Mouse (Mus musculus) kidney, postnatal 14 days (tissue): ENCODE results near the gene Vps35l.
A peak's percentile ranks its signal among the peaks of the same experiment; 100 is the strongest.

Source experiments
- DNase-seq: peaks from one replicate; pipeline ENCODE4 v3.0.0; 2022; ENCODE audit warnings: mixed read lengths

Gene Vps35l

GRCm38 (mm10) chr7:118824451-118824850 is 84.4 kb downstream of the Vps35l start:
- no peak for DNase-seq

- no peak for DNase-seq
Observed at GRCm38 (mm10) chr7:118827975-118828416, 88.0 kb downstream of the Vps35l start.

DNA sequence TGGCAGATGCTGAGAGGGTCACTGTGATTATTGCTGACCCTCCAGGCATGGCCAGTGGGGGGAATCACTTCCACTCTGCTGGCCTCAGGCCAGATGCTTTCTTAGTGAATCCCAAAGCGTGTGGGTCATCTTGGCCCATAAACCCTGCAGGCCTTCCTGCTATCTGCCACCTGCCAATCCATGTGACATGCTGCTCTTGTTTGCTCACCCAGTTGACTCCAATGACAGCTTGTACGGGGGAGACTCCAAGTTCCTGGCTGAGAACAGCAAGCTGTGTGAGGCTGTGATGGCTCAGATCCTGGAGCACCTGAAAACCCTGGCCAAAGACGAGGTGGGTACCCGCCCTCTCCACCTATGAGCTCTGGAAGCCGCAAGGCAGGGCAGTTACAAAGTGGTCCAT is 97.9 kb downstream of the Vps35l start:
- no peak for DNase-seq

GRCm38 (mm10) chr7:118841030-118841745 is 101.2 kb downstream of the Vps35l start:
- DNase-seq, result no peak

- no peak for DNase-seq
Observed at GRCm38 (mm10) chr7:118841796-118842195, 101.8 kb downstream of the Vps35l start.

- no peak for DNase-seq
Observed at GRCm38 (mm10) chr7:118842938-118843337, 102.9 kb downstream of the Vps35l start.

DNA sequence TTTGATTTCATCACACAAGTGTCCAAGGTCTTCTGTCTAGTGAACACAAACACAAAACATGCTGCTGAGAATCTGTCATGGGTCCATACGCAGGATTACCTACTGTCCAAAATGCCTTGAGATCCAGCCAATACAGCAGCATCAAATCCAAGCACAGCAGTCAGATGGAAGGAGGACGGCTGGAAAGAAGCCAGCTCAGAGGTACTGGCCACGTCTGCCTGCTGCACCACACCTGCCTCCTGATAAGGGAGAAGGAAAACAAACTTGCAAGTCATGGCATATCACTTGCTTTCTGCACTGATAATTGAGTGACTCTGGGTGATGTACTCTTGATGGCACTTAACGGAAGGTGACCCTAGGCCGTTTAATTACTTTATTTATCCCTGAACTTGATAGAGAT is 105.1 kb downstream of the Vps35l start:
- no peak for DNase-seq

GRCm38 (mm10) chr7:118846329-118846728 is 106.3 kb downstream of the Vps35l start:
- no peak for DNase-seq

GRCm38 (mm10) chr7:118848796-118849195 is 108.8 kb downstream of the Vps35l start:
- peak; percentile 78 for DNase-seq

DNA sequence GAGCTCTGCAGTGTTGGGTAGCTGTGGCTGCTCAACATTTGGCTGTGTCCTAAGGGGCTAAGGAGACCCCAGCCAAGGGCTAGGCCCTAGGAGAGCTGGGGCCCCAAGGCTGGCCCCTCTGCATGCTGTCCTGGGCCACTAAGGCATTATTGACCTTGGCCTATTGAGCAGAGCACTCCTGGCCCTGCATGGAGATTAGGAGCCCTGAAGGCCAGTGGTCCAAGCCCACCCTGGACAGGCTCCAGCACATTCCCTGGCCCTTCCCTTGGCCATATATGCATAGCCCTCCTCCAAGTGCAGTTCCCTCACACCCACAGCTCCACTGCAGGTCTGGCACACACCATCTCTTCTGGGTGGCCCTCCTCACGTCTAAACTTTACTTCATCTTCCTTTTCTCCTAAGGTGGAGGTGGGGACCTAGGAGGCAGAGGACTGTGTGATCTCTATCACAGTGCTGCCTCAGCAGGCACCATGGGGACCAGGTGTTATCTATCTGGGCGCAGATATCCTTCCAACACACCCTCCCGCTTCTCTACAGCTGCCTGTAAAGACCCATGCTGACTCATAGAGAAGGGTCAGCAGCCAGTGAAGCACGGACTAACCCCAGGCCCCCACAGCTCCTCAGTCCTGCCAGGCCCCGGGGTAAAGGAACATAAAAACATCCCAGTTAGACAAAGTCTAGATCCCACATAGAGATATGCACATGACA is 109.7 kb downstream of the Vps35l start:
- DNase-seq, result no peak

DNA sequence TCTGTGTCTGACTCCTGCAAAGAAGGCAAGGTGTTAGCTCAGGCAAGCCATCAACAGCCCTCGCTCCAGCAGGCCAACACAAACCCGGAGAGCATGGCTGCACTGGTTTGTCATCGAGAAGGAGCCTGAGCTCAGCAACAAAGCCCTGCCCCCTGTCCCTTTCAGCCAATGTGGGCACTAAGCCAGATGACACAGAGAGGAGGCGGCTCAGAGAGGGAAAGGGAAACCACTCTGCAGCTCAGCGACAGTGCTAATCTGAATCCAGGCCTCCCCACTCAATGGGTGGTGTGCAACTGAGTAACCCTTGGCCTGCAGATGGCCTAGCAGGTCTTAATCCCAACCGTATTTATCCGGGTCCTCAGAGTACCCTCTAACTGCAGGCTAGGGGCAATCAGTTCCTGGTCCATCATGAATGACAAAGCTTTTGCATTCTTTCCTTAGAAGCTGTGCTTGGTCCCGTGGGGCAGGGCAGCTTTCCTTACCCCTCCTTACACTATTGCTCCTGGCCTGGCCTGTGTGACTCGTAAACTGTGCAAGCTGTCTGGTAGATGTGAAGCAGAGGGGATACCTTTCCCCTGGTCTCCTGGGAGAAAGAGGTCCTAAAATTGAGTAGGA is 110.8 kb downstream of the Vps35l start:
- no peak for DNase-seq

DNA sequence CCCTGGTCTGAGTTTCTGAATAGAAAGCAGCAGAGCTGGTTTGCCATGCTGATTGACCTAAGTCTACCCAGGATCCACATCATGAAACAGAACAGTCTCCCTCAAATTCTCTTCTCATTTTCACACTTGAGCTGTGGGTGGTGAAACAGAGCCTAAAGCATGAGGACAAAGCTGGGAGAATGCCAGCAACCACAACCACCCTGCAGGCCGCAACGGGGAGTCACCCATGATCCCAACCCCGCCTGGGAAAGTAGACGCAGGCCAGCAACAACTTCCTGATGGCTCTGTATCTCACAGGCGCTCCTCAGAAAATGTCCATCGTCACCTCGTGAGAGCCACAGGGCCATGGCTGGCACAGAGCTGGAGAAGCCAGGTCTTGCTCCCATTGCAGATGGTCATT is 111.5 kb downstream of the Vps35l start:
- no peak for DNase-seq

DNA sequence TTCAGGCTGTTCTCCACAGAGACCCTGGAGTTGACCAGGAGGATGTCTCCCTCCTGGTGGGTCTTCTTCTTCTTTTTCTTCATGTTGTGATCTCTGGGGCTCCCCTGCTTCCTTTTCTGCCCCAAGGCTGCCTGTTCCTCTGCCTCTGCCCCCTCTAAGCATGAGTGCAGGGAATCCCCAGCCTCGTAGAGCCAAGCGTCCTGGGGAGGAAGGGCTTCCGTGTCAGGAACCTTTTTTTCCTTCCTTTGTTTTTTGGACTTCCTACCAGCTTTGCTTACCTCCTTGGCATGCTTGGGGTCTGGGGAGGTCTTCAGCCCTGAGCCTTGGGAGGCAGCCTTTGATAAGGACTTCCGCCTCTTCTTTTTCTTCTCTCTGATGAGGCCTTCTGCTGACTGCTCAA is 112.6 kb downstream of the Vps35l start:
- no peak for DNase-seq

DNA sequence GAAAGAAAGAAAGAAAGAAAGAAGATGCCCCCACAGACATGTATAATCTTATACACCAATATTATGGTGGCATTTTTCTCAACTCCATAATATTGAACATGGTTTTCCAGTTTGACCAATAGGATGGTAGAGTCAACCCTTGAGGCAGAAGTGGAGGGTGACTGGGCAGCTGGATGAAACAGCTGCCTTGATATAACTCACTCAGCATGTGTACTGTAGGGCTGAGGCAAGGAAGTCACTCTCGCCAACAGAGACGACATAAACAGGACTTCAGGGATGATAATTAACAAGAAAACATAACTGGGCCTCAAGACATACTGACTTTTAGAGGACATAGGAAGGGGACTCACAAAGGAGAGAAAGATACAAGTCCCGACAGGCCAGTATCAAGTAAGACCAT is 114.6 kb downstream of the Vps35l start:
- DNase-seq, result no peak

- DNase-seq, result peak; percentile 93
Observed at GRCm38 (mm10) chr7:118855171-118855876, 115.3 kb downstream of the Vps35l start, which contains the start of gene Iqck. Iqck (plus strand) TSS chr7:118855752.

DNA sequence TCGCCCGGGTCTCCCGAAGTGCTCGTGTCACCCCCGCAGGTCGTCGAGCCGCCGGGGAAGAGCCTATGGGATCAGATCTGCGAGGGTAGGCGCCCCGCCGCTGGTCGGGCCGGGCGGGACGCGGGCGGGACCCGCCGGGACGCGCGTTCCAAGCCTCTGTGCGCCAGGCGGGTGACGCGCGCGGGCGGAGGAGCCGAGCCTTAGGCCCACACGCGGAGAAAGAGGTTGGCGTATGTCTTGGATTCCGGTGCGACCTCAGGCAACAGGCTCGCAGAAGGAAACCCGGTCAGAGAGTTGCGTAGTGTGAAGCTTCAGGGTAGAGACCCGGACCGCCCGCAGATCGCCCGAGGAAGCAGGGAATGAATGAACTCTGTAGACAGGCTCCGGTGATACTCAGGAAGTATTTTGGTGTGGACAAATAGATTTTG is 115.9 kb downstream of the Vps35l start, which contains the start of gene Knop1:
Knop1 (minus strand) TSS at position 378 of the 428 bp plus-strand sequence.
- no peak for DNase-seq

DNA sequence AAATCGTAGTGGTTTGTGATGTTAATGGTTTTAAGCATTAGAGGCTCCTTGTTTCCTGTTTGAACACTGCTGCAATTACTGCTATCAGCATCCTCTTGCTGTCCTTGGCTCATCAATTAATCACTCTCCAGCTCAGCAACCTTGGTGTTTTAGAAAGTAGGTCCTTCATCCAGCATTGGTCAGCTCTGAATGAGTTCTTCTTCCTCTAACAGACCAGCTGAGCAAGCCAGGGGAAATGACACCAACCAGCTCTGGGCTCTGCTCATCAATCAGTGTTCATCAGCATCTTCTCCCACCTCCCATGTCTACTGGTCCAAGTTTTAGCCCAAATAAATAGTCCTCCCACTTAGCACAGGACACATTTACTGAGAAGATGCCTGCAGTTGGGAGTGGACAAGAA is 118.6 kb downstream of the Vps35l start:
- DNase-seq, result no peak

- no peak for DNase-seq
Observed at GRCm38 (mm10) chr7:118865362-118865761, 125.3 kb downstream of the Vps35l start.

DNA sequence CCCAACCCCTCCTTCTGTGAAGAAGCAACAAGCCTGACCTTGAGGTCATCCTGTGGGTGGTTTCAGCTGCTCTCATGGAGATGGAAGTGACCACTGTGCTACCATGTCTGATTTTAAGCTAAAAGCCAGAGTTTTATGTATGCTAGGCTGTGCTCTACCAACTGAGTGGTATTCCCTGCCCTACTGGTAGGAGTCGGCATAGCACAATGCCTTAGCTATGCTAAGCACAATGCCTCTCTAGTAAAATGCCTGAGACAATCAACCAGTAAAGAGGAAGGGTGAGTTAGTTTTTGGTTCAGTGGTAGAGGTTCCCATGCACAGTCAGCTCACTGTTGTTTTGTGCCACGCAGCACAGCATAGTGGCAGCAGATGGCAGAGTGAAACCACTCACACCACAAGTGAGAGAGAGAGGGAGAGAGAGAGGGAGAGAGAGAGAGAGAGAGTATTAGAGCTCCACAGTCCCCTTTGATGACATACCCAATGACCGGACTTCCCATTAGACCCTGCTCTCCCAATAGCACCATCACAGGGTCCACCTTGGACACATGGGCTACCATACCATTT is 139.5 kb downstream of the Vps35l start:
- DNase-seq, result no peak

GRCm38 (mm10) chr7:118883957-118884356 is 143.9 kb downstream of the Vps35l start:
- no peak for DNase-seq

DNA sequence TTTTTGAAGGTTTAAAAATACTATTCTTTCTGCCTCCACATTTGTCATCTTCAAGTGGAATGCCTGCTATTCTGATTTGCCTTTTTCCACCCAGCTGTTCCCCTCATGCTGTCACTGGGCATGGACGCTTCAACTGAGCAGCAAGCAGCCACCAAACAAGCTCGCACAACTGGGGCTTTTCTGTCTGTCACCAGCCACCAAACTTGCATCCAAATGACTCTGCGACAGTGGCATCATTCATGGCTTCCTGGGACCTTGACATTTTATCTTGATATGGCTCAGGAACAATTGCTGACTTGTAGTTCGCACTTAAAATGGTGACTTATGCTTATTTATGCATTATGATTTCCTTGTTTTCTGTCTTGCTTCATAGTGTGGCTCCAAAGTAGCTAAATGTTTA is 144.9 kb downstream of the Vps35l start:
- DNase-seq, result no peak

DNA sequence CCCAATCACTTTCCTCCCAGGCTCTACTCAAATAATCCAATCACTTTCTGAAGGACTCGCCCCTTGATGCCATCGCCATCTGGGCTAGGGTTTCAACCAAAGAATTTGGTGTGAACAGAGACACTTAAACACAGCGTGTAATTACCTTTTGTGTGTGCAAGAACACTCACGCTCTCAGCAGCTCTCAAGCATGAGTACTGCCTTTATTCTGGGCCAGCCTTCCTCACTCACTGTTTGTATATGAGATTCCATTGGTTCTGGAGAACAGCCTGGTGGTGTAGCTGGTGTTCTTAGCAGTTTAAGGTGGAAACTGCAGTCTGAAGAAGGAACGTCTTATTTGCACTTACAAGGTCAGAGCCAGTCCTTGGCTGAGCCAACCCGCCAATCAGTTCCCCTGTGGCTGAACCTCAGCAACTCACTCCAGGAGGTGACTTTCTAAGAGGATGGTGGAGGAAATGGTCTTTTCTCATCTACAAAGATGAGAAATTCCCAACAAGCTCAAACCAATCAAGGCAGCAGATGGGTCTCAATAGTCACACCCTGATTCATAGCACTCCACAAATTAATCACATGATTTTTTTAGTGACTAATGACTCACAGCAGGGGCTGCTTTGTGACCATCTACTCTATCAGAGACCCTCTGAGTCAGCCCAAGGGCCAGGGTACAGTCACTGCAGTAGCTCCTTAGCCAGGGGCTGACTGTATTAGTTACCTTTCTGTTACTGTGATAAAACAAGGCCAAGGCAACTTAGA is 147.5 kb downstream of the Vps35l start:
- no peak for DNase-seq
